Mouse (Mus musculus) T-helper 1 cell (primary cell): ENCODE results near the gene Smarcad1.
"Not testable (repeated sequence)": the region's sequence is repeated elsewhere in the genome, so short reads cannot be mapped to it uniquely, and the experiment has no call there.

Experiments
- in situ Hi-C: fragments of 300-600 bp; cut with MboI, MseI; formaldehyde crosslinking; loops from one replicate; pipeline ENCODE4 v1.15.1; 2025; ENCODE audit warnings: high pct_unique_total_duplicates

The Smarcad1 gene

DNA sequence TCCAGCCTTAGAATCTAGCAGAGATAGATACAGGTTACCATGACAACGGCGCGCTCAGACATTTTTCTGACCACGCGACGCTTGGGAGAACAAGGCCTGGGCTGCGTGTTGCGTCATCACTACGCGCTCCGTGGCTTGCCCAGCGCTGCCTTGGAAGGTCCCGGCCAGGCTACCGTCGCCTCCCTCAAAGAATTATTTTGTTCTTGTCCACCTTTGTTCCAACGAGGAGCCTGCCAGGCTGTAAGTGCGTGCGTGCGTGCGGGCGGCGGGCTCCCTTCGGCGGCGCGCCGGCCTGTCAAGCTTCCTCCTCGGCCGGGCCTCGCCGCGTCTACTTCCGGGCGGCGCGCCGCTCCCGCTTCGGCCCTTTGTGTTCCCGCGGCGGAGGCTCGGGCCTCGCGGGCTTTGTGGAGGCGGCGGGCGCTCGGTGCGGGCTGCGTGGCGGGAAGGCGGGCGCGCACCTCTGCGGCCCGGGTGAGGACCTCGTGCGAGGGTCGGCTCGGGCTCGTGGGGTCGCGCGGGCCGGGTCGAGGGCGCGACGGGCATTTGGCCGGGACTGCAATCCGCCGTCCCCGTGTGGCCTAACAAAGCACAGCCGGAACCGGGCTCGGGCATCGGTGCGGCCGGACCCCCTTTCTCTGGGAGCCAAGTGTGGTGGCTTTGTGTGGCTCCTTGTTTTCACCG lies at the start of gene Smarcad1:
Gene Smarcad1 (plus strand): TSS at position 93 of the 681 bp plus-strand sequence.
- in situ Hi-C loops: no loop called here

GRCm38 (mm10) chr6:64996824-64997421 lies 45.5 kb upstream of the Smarcad1 start:
- in situ Hi-C loops: no loop called here

- in situ Hi-C loops: no loop called here
These were observed 44.6 kb upstream of the Smarcad1 start for GRCm38 (mm10) chr6:64997805-64998204.

GRCm38 (mm10) chr6:65000757-65001156 lies 41.6 kb upstream of the Smarcad1 start:
- in situ Hi-C loops: not testable (repeated sequence)

DNA sequence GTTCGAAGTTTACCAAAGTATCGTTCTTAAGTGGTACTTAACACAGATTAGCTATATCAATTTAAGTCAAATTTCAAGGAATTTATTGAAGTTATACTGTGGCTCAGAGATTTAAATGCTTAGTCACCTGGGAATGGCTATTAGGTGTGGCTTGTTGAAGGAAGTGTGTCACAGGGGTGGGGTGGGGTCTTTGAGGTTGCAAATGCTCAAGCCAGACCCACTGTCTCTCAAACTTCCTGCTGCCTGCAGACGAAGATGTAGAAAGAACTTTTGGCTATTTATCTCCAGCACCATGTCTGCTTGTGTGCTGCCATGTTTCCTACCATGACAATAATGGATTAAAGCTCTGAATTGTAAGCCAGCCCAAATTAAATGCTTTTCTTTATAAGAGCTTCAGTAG lies 40.2 kb upstream of the Smarcad1 start:
- in situ Hi-C loops: no loop called here

DNA sequence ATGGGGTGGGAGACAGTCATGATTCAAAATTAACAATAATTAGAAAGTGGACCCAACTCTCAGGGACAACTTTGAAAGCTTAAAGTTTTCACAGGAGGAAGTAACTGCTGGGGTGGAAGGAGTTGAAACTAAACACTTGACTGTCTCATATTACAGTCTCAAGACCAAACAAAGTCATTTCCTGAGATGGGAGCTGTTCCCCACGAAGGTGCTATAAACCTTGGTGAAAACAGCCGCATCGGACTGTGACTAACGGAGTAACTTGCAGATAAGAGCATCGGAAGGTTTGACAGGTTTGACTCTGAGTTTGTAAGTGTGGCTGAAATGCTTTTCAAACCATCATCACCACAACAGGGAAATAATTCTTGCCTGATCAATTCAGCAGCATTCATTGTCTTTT lies 33.5 kb upstream of the Smarcad1 start:
- in situ Hi-C loops: no loop called here

- in situ Hi-C loops: no loop called here
These were observed 30.9 kb upstream of the Smarcad1 start for GRCm38 (mm10) chr6:65011444-65011990.

- in situ Hi-C loops: no loop called here
These were observed 30.2 kb upstream of the Smarcad1 start for GRCm38 (mm10) chr6:65012142-65012541.

DNA sequence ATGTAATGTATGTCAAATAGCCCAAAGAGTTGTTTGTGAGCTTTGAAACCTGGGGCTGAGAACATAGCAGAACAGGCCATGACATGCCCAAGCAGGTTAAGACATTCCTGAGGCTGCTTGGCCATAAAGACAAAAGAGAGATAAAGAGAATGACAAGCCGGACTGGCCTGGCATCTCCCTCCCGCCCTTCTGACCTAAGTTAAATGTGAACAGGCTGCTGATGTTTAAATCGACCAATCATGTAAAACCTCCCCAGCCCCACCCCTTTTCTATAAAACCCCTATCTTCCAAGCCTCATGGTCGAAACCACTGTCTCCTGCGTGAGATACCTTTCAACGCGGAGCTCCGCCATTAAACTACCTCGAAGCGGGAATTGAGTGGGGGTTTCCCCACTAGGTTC lies 24.8 kb upstream of the Smarcad1 start:
- in situ Hi-C loops: no loop called here

DNA sequence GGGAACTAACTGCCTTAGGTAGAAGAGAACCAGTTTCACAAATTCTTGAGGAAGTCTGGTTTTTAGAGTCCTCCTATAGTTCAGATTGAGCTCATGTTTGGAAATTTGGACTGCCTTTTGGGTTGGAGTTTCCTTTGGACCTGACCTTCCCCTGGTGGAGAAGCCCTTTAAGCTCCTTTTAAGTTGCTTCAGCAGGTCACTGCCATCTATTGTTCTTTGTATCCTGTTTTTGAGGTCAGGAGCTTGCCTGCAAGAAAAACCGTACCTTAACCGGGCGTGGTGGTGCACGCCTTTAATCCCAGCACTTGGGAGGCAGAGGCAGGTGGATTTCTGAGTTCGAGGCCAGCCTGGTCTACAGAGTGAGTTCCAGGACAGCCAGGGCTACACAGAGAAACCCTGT lies 23.4 kb upstream of the Smarcad1 start:
- in situ Hi-C loops: not testable (repeated sequence)

GRCm38 (mm10) chr6:65021883-65022282 lies 20.5 kb upstream of the Smarcad1 start:
- in situ Hi-C loops: no loop called here

- in situ Hi-C loops: no loop called here
These were observed 19.3 kb upstream of the Smarcad1 start for GRCm38 (mm10) chr6:65023053-65023452.

DNA sequence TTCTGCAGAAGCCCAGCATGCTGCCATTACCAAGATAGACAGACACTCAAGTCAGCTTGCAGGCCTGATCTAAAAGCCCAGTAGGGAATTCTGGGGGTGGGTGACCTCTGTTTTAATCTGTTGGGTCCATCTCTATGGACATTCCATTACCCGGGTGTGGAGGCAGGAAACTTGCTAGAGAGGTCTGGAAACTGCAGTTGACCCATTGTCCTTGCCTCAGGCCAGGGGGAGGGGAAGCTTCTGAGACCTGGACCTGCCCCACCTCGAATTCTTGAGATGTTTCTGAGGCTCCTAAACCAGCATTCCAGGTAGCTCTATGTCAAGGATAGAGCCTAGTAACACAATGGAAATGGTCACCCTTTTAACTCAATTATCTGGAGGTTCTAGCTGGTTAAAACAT lies 17.7 kb upstream of the Smarcad1 start:
- in situ Hi-C loops: no loop called here

DNA sequence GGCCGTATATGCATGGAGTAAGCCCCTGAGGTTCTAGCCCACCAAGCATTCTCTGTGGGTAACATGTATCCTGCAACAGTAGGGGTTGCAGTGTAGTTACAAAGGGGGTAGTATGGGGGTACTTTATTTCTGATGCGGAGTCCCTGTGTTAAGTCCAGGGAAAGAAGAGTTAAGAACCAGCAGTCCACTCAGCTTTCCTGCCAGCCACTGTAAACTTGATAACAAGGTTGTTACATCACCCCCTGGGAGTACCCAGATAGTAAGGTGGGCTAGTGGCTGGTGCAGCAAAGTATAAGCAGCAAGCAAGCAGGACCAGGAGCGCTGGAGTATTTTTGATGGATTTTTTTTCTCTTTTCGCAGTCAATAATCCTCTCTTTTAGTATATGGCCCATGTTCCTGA lies 17.3 kb upstream of the Smarcad1 start:
- in situ Hi-C loops: no loop called here

DNA sequence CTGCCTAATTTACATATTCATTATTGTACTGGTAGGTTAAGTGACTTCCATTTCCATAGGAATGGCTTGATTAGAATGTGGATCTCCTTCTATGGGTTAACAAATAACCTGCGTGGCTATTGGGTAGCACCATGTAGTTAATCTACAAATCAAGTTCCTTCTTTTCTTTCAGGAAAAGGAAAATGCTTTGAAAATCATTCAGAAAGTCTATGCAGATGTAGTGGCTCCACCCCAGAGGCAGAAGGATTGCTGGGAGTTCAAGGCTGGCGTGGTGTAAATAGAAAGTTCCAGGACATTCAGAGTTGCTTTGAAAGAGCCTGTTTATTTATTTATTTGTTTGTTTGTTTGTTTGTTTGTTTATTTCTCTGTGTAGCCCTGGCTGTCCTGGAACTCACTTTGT lies 7.7 kb upstream of the Smarcad1 start:
- in situ Hi-C loops: no loop called here

GRCm38 (mm10) chr6:65035469-65035868 lies 6.9 kb upstream of the Smarcad1 start:
- in situ Hi-C loops: no loop called here

GRCm38 (mm10) chr6:65041932-65042331 lies 451 bp upstream of the Smarcad1 start:
- in situ Hi-C loops: no loop called here

DNA sequence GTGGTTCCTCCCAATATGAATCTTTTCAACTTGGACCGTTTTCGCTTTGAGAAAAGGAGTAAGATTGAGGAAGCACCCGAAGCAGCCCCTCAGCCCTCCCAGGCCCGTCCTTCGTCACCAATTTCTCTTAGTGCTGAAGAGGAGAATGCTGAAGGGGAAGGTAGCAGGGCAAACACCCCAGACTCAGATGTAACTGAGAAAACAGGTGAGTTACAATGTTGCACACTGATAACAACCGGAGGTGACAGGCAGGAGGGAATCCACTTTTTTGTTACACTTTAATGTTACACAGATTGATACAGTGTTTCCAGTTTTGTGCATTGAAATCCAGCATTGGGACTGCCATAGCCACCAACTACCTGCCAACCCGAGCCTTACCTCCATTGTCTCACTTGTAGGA lies 858 bp downstream of the Smarcad1 start:
- in situ Hi-C loops: no loop called here

- in situ Hi-C loops: no loop called here
These were observed 6.7 kb downstream of the Smarcad1 start for GRCm38 (mm10) chr6:65049100-65049499.

DNA sequence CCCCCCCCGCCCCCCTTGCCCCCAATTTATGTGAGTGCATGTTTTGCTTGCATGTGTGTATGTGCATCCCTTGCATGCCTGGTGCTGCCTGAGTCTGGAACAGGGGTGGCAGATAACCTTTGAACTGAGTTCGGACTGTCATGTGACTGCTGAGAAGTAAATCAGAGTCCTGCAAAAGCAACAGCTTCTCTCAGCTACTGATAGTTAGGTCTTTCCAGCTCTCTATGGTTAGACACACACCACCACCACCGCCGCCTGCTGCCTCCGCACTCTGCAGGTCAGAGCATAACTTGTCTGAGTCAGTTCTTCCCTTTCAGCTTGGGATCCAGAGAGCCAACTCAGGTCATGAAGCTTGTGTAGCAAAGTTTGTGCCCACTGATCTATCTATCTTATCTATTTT lies 14.2 kb downstream of the Smarcad1 start:
- in situ Hi-C loops: no loop called here

DNA sequence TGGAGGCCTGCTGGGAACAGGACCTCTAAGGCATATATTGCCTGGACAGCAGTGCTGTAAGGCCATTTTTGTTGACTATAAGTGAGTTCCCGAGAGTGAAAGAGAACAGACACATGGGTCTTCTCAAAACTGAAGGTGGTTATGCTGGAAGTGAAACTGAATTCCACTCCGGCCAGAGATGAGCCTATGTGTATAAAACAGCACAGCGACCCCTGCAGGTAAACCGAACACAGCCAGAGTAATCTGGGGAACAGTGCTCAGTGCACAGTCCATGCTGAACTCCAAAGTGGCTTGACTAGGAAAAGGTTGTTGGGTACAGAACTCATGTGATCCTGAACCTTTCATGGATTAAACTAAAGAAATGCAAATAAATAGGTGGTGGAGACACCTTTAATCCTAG lies 14.8 kb downstream of the Smarcad1 start:
- in situ Hi-C loops: not testable (repeated sequence)

DNA sequence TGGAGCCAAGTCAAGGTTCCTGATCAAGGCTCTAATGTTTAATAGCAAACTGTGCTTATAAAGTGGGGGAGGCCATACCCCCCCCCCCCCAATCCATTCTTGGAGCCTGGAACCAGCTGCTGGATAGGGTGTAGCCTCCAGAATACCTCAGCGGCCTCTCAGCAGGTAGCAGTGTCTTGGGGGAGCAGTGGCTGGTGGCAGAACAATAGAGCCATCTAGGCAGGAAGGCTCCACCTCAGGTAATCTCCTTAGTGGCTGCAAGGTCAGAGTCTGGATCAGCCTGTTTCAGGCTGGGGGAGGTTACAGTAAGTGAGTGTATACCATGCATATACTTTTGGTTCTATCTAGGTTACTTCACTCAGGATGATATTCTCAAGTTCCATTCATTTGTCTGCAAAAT lies 18.7 kb downstream of the Smarcad1 start:
- in situ Hi-C loops: no loop called here

DNA sequence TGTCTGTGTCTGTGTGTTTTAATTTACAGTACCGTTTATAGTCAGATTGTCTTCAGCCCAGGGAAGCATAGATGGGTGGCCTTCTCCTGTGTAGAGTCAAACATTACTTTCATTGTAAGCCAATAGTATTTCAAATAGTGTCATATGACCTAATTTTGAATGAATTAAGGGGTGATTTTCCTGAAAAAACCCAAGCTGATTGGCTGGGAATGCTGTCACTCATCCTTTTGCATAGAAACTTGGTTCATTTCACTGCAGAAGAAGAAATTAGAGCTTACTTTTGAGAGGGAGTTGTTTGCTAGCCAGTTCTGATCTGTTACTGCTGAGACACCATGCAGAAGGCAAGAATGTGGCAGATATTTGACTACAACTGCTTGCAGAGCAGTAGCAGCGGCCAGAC lies 32.8 kb downstream of the Smarcad1 start:
- in situ Hi-C loops: no loop called here
